Mouse (Mus musculus) neural tube, embryonic 14.5 days (tissue): ENCODE measurements around the gene Lrrc4. TPM values are rescaled to one million over a fixed set of nuclear protein-coding genes. Genes with fewer than 3 reads are reported as not detected.

ENCODE experiments used
- ATAC-seq: fragments of 200-750 bp; cut with Nextera tagmentation; 2 replicates; pipeline ENCODE4 v1.8.0; 2017; ENCODE audit warnings: low read depth, mild to moderate bottlenecking, moderate TSS enrichment, moderate library complexity
- H3K27ac ChIP-seq: fragments of 300-500 bp; sonication (generic); 2 replicates; pipeline ENCODE4 v1.5.1; 2014; ENCODE audit warnings: low read depth, mild to moderate bottlenecking, control low read depth, low read length, moderate library complexity, mixed read lengths
- H3K27me3 ChIP-seq: fragments of 300-500 bp; sonication (generic); 2 replicates; pipeline ENCODE4 v1.6.1; 2014; ENCODE audit warnings: low read length; ENCODE audit not compliant: control insufficient read depth, insufficient read depth
- H3K36me3 ChIP-seq: fragments of 300-500 bp; sonication (generic); 2 replicates; pipeline ENCODE4 v1.6.1; 2014; ENCODE audit warnings: low read length, mixed read lengths; ENCODE audit not compliant: control insufficient read depth, insufficient read depth
- H3K4me1 ChIP-seq: fragments of 300-500 bp; sonication (generic); 2 replicates; pipeline ENCODE4 v1.6.1; 2014; ENCODE audit warnings: low read length; ENCODE audit not compliant: control insufficient read depth, insufficient read depth
- H3K4me2 ChIP-seq: fragments of 300-500 bp; sonication (generic); 2 replicates; pipeline ENCODE4 v1.6.1; 2014; ENCODE audit warnings: mild to moderate bottlenecking, low read depth, low read length, control low read depth
- H3K4me3 ChIP-seq: fragments of 300-500 bp; sonication (generic); 2 replicates; pipeline ENCODE4 v1.5.1; 2014; ENCODE audit warnings: low read depth, low read length, control low read depth, mixed read lengths
- H3K9ac ChIP-seq: fragments of 300-500 bp; sonication (generic); replicated peaks from 2 replicates; pipeline ENCODE4 v1.6.1; 2014; ENCODE audit warnings: low read depth, mild to moderate bottlenecking, control low read depth, low read length, mixed read lengths
- H3K9me3 ChIP-seq: fragments of 300-500 bp; sonication (generic); 2 replicates; pipeline ENCODE4 v1.6.1; 2016; ENCODE audit warnings: low read length; ENCODE audit not compliant: control insufficient read depth
- WGBS: fragments of 180-500 bp; shearing (Covaris S2); extraction: QIAGEN DNeasy Blood & Tissue Kit; methylation state at CpG from one replicate; pipeline ENCODE4 v1.1.7; 2014; 5-methylcytosine and 5-hydroxymethylcytosine counted together
- polyA plus RNA-seq: library from polyadenylated mRNA; unstranded; fragments of >200 nt; fragmentation: Nextera tagmentation; extraction: Ambion mirVana; gene quantifications from 2 replicates; pipeline ENCODE4 v1.2.1, GENCODE M21; 2014

Lrrc4 gene
- polyA plus RNA-seq, 1 experiment from 2014 or later = 11.5 TPM

GRCm38 (mm10) chr6:28857198-28858180, 25.9 kb upstream of the Lrrc4 start:
- no peaks in the 10 kb centered on the region for H3K27me3 ChIP-seq
- H3K9ac ChIP-seq = no peak overlapping the region
- no peak overlapping the region for H3K4me3 ChIP-seq
- H3K9me3 ChIP-seq = no peaks in the 10 kb centered on the region
- 76% methylated on average over 2 of the region's 2 CpGs for WGBS
- no peaks in the 10 kb centered on the region for H3K36me3 ChIP-seq
- H3K4me1 ChIP-seq = peaks cover 22% of the 10 kb centered on the region
- ATAC-seq = no peak
- no peak overlapping the region for H3K27ac ChIP-seq
- no peak overlapping the region for H3K4me2 ChIP-seq

GRCm38 (mm10) chr6:28856789-28857188, 25.2 kb upstream of the Lrrc4 start:
- WGBS = 89% methylated on average over 4 of the region's 4 CpGs

GRCm38 (mm10) chr6:28855442-28855841, 23.9 kb upstream of the Lrrc4 start:
- H3K4me2 ChIP-seq = no peak overlapping the region
- H3K9ac ChIP-seq = no peak overlapping the region
- H3K27me3 ChIP-seq = no peaks in the 10 kb centered on the region
- H3K27ac ChIP-seq = no peak overlapping the region
- H3K9me3 ChIP-seq = no peaks in the 10 kb centered on the region
- H3K36me3 ChIP-seq = no peaks in the 10 kb centered on the region
- WGBS = 20% methylated on average over 3 of the region's 3 CpGs
- no peak overlapping the region for H3K4me3 ChIP-seq
- peaks cover 24% of the 10 kb centered on the region for H3K4me1 ChIP-seq
- no peak for ATAC-seq

More at GRCm38 (mm10) chr6:28856789-28857188, 25.2 kb upstream of the Lrrc4 start:
- Histone ChIP-seq H3K4me3 (no peak overlapping the region), H3K36me3 (no peaks in the 10 kb centered on the region), H3K9ac (no peak overlapping the region), H3K4me1 (peaks cover 24% of the 10 kb centered on the region), H3K27me3 (no peaks in the 10 kb centered on the region), H3K27ac (no peak overlapping the region), H3K4me2 (no peak overlapping the region), H3K9me3 (no peaks in the 10 kb centered on the region)
- ATAC-seq = no peak

- Histone ChIP-seq H3K4me1 (peaks cover 24% of the 10 kb centered on the region), H3K9ac (no peak overlapping the region), H3K4me2 (no peak overlapping the region), H3K27ac (no peak overlapping the region), H3K36me3 (no peaks in the 10 kb centered on the region), H3K9me3 (no peaks in the 10 kb centered on the region), H3K4me3 (no peak overlapping the region), H3K27me3 (no peaks in the 10 kb centered on the region)
- ATAC-seq = no peak
- WGBS = 8% methylated on average over 8 of the region's 8 CpGs
Measured at GRCm38 (mm10) chr6:28854598-28854997, 23.1 kb upstream of the Lrrc4 start.

- Histone ChIP-seq H3K4me1 (peaks cover 32% of the 10 kb centered on the region), H3K4me2 (0 out of 2 replicates have a peak overlapping the region, but pooled peaks have one; percentile 2), H3K9me3 (no peaks in the 10 kb centered on the region), H3K4me3 (no peak overlapping the region), H3K27me3 (no peaks in the 10 kb centered on the region), H3K9ac (no peak overlapping the region), H3K36me3 (no peaks in the 10 kb centered on the region), H3K27ac (peak overlapping the region; percentile 40)
- WGBS = 6% methylated on average over 2 of the region's 2 CpGs
- 0 out of 2 replicates have a peak, but pooled peaks have one; percentile 25 for ATAC-seq
Measured at GRCm38 (mm10) chr6:28853654-28854053, 22.1 kb upstream of the Lrrc4 start.

GRCm38 (mm10) chr6:28853164-28853563, 21.6 kb upstream of the Lrrc4 start:
- WGBS = 16% methylated on average over 3 of the region's 3 CpGs
- Histone ChIP-seq H3K4me1 (peaks cover 37% of the 10 kb centered on the region), H3K4me2 (no peak overlapping the region), H3K4me3 (no peak overlapping the region), H3K27me3 (no peaks in the 10 kb centered on the region), H3K36me3 (no peaks in the 10 kb centered on the region), H3K9me3 (no peaks in the 10 kb centered on the region), H3K9ac (no peak overlapping the region), H3K27ac (peak overlapping the region; percentile 40; the same call in 1 of the 2 replicates)
- ATAC-seq = no peak

- H3K4me3 ChIP-seq = no peak overlapping the region
- WGBS = 44% methylated on average over 7 of the region's 7 CpGs
- no peak overlapping the region for H3K27ac ChIP-seq
- no peaks in the 10 kb centered on the region for H3K27me3 ChIP-seq
- H3K9me3 ChIP-seq = no peaks in the 10 kb centered on the region
- H3K4me2 ChIP-seq = no peak overlapping the region
- H3K4me1 ChIP-seq = peaks cover 39% of the 10 kb centered on the region
- H3K36me3 ChIP-seq = no peaks in the 10 kb centered on the region
- no peak for ATAC-seq
- 0 out of 2 replicates have a peak overlapping the region, but pooled peaks have one; percentile 21 for H3K9ac ChIP-seq
Measured at GRCm38 (mm10) chr6:28852342-28852741, 20.8 kb upstream of the Lrrc4 start.

- H3K27me3 ChIP-seq = no peaks in the 10 kb centered on the region
- no peak overlapping the region for H3K4me3 ChIP-seq
- no peaks in the 10 kb centered on the region for H3K36me3 ChIP-seq
- ATAC-seq = no peak
- H3K4me1 ChIP-seq = peaks cover 39% of the 10 kb centered on the region
- no peak overlapping the region for H3K9ac ChIP-seq
- no peak overlapping the region for H3K27ac ChIP-seq
- H3K9me3 ChIP-seq = no peaks in the 10 kb centered on the region
- no peak overlapping the region for H3K4me2 ChIP-seq
- WGBS = 77% methylated on average over 9 of the region's 9 CpGs
Measured at GRCm38 (mm10) chr6:28850326-28850900, 18.9 kb upstream of the Lrrc4 start.

- 60% methylated on average over 3 of the region's 3 CpGs for WGBS
- no peaks in the 10 kb centered on the region for H3K36me3 ChIP-seq
- peaks cover 34% of the 10 kb centered on the region for H3K4me1 ChIP-seq
- H3K27ac ChIP-seq = peak overlapping the region; percentile 63
- 0 out of 2 replicates have a peak overlapping the region, but pooled peaks have one; percentile 17 for H3K9ac ChIP-seq
- H3K4me2 ChIP-seq = no peak overlapping the region
- peak; percentile 16; the same call in 1 of the 2 replicates for ATAC-seq
- no peak overlapping the region for H3K4me3 ChIP-seq
- no peaks in the 10 kb centered on the region for H3K9me3 ChIP-seq
- no peaks in the 10 kb centered on the region for H3K27me3 ChIP-seq
Measured at GRCm38 (mm10) chr6:28849317-28849716, 17.8 kb upstream of the Lrrc4 start.
